Mouse (Mus musculus) lung, postnatal 4 days (tissue): Measurements from ENCODE around the gene Pank4.

Experiments
- DNase-seq, 2 experiments: peaks; one replicate each; pipeline ENCODE4 v3.0.0; 2021

The Pank4 gene

GRCm38 (mm10) chr4:154963901-154964580, at the start of gene Pank4:
TSS of gene Pank4 (plus strand) at chr4:154964123.
- peak; percentile 91 to 93 for DNase-seq

DNA sequence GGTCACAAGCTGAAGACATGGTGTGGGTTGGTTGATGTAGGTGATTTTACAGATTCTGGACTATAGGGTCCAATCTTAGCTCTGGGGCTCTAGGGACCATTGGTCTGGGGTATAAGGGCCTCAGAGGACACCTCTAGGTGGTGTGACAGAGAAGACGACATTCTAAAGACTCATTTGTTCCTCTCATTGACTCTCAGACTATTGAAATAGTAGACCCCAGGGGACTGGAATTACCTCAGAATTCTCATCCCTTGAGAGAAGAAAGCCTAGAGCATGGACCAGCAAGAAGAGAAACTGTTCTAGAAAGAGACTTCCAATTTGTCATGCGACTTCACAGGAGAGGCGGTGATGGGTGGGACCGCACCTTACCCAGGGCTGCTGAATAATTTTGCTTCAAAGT, 49.7 kb upstream of the Pank4 start:
- DNase-seq: no peak

- peak in 1 of 2 experiments; percentile 10 for DNase-seq
These were observed 49.2 kb upstream of the Pank4 start for GRCm38 (mm10) chr4:154914707-154915106.

DNA sequence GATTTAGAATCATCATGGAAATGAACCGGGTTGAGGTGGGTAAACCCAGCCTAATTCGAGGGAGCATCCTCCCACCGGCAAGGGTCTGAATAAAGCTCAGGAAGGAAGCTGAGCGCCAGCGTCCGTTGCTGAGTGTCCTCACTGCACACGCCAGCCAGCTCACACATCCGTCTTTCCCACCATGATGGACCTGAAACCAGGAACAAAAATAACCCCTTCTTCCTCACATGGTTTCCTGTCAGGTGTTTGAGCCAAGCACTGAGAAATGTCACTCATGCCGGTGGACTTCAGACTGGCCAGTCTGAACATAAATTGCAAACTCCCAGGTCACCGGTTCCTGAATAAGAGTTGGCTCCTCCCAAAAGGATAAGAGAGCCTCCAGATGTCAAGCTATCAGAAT, 48.6 kb upstream of the Pank4 start:
- peak in 1 of 2 experiments; percentile 17 for DNase-seq

- DNase-seq: peak in 1 of 2 experiments; percentile 2
These were observed 47.3 kb upstream of the Pank4 start for GRCm38 (mm10) chr4:154916662-154917061.

DNA sequence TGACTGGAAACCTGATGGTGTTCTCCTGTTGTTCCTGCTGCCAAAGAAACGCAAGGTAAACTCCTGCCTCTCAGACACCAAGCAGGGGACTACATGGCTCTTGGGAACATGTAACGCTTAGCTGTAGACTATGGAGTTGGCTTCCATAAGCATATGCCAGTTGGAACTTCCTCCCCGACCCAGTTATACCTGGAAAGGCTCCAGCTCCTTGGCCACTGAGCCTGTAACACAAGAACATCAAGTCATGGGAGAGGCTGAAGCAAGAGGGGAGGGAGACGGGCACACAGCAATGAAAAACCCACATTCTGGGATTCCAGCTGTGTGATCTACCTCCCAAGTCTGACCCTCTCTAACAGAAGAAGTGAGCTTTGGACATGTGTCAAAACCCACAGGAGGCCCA, 41.6 kb upstream of the Pank4 start:
- DNase-seq: no peak

DNA sequence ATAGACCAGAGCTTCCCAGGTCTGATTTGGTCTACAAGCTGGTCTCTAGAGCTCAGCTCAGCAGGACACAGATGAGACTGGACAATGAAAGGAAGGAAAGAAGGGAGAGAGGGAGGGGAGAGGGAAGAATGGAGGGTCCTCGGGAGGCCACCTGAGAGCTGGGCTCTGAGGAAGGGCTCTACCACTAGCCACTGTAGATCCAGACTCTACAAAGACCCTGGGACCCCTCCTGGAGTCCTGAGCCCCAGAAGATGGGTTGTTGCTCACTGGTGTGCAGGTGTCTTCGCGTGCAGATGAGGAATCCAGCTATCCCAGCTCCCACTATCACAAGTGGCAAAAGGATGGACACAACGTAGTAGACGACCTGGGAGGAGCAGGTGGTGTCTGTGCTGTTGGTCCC, 41.0 kb upstream of the Pank4 start:
- DNase-seq: no peak

DNA sequence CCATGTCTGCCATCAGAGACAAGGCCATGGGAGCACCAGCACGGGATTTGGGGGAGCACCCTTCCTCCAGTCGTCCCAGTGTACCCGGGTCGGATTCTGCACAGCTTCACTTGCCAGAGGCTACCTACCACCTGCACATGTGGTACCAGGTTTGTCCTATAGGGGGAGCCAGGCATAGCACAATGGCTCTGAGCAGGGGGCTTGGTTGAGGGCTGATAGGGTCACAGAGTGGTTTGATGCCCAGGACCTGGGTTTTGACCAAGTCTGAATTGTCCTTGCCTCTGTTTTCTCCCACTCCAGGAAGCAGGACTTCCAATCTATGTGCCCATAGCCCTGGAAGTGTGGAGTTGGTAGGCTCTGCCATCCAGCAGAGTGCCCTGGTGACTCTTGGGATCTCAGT, 38.5 kb upstream of the Pank4 start:
- peak; percentile 18 to 35 for DNase-seq

GRCm38 (mm10) chr4:154926969-154927898, 36.7 kb upstream of the Pank4 start:
- DNase-seq: peak; percentile 24 to 27

DNA sequence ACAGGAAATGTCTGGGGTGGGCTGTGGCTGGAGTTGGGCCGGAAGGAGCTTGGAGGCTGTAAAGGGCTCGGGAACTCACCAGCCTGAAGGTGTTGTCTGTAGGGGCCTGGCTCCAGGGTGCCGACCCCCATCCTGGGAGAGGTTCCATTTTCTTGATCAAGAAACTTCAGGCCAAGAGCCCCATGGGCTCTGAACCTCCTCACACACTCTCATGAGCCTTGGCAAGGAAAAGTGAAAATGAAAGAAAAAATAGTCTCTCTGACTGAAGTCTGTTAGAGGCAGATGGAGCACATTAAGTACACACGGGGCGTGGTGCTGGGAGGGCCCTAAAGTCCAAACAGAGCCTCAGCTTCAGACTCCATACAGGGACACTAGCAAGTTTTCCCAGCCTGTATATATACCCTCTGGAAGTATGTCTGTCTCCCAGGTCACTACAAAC, 36.0 kb upstream of the Pank4 start:
- peak; percentile 62 to 63 for DNase-seq

- no peak for DNase-seq
These were observed 35.4 kb upstream of the Pank4 start, which contains the start of gene Tnfrsf14 for GRCm38 (mm10) chr4:154928395-154929087. TSS of gene Tnfrsf14 (minus strand) at chr4:154928563.

DNA sequence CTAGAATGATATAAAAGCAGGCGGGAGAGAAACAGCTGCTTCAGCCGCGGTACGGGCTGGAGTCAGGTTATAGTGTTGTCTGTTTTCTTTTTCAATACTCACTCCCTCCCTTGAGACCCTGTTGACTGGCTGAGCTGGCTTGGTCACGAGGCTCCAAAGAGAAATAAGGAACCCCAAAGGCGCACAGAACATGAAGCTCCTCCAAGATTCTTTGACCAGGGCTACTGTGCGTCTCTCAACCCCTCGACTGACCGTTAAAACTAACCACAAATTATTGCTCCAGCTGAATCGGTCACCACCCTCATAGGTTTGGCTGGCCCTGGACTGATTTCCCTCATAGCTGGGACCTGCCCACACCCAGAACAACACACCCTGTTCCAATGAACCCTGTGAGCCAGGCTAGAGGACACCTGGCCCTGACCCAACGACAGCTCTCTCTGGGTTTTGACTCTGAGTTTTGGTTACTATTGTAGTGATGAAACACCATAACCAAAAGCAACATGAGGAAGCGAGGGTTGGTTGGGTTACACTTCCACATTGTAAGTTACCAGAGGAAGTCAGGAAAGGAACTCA, 34.7 kb upstream of the Pank4 start:
- peak; percentile 44 to 47 for DNase-seq

DNA sequence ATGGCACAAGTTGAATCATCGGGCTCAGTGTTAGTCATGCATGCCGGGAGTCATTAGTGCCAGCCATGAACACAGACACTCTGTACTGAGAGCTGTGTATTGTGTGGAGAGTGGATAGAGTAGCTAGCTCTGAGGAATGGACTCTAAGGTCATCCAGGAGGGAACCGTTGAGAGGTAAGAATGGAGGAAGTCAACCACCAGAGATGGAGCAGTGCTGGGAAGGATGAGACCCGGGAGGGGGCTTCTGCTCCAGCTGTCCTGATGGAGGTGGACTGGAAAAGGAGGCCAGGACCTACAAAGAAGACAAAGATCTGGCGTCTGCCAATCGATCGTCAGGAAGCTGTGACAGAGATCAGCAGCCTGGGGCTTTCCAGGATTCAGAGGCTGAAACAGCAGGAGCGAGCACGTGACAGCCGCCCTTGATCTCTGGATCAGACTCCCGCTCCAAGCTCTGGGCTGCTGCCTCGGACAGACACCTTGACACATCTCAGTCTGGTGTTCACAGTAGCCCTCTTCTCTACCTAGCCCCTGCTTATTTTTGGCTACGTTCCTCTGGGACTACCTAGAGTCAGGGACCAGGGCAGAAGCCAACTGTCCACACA, 30.5 kb upstream of the Pank4 start:
- DNase-seq: no peak

DNA sequence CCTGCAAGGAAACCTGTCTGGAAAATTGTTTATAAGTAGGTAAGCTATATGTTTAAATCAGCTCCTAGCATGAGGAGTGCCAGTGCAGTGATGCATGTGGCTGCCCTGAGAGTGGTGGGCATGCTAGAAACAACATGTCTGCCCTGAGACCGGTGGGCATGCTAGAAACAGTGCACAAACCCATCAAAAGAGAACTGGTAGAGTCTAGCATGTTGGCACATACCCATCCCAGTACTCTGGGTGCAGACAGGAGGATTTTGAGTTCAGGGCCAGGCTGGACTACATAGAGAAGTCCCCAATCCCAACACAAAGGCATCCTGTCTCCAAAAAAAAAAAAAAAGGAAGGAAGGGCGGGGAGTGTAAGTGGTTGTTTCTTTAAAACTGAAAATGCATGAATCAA, 29.1 kb upstream of the Pank4 start:
- DNase-seq: no peak

DNA sequence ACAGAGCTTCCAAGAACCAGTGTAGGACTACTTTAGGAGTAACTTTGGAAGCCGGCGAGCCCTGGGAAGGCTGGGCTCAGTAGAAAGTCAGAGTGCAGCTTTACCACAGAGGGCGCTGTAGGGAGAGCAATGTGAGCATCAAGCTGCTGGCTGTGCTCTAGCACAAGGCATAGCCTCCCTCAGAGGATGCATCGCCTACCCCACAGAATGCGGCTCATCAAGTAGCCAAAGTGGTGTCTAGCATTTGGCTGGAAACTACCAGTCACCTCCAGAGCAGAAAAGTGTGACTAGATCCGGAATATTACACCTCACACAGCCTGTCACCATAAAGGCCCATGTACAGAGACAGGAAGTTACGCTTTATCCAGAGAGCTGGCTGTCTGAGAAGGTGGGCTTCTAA, 28.1 kb upstream of the Pank4 start:
- no peak for DNase-seq

DNA sequence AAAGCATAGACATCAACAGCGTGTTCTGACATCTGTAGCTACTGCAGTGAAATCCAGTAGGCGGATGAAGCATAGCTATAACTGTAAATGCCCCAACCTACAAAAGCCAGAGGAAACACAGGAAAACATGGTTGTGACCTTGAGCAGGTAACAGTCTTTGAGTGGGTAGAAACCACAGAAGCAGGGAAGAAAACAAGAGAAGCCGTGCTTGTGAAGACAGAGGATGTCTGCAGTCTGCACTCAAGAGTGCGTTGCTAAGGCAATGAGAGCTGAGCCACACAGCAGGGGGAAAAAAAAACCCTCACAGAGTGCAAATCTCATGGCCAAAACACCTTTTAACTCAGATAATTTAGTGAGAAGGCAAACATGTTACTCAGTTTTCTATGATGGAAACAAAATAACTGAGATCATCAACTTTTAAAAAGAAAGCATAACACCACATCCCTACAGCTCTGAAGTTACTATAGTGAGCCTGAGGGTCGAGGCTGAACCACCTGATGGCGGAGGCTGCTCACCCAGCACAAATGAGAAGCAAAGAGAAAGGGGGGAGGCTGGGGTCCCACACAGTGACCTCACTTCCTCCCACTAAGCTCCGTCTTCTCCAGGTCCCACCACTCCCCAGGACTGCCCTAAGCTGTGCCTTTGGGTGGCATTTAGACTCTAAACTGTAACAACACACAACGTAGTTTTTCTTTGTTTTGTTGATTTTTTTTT, 27.2 kb upstream of the Pank4 start:
- DNase-seq: no peak

DNA sequence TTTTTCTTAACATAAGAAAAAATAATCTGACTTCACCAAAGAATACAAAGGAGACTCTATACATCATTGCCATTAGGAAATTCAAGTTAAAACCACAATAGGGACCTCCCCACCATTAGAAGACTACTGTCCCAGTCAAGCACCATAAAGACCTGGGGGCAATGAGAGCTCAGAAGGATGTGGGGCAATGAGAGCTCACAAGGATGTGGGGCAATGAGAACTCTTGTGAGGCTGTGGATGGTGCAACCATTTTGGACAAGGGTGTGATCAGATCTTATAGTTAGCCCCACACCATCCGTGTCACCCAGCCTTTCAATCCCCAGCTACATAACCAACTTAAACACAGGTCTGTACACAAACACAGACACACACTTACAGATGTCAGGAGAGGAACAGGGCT, 26.2 kb upstream of the Pank4 start:
- DNase-seq: no peak

GRCm38 (mm10) chr4:154940156-154940555, 23.8 kb upstream of the Pank4 start:
- DNase-seq: no peak

GRCm38 (mm10) chr4:154941831-154942230, 22.1 kb upstream of the Pank4 start:
- no peak for DNase-seq

DNA sequence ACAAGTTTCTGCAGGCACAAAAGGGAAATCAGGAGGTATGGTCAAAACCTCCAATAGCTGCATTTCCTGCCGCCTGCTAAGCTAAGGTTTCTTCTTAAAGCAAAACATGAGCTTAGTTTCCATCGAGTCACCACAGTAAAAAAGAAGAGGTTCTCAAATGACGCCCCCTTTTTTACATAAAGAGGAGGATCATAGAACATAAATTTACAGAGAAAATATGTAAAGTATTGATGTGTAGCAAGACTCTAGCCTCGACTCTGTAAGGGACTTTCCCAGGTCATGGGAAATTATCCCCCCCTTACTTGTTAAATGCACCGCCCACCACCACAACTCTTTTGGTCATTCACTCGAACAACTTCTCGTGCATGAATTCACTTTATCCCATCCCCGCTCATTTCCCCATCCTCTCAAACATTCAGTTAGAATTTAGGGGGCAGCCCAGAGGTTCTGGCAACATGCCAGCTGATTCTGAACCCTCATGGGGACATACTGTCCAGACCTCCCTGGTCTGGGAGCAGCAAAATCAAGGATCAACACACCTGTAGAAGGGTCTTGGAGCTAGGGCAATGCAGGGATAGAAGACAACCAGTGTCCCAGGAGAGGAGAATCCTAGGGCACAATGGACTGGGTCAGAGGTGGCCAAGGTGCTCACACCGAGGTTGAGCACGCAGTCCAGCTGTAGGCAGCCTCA, 21.1 kb upstream of the Pank4 start:
- DNase-seq: no peak
